Mouse (Mus musculus) cortical plate, adult 2 months (tissue): ENCODE results near the gene Nlgn1.

Source experiments
- CTCF ChIP-seq: fragments of 200-500 bp; IDR thresholded peaks from 2 replicates; pipeline ENCODE4 v1.5.1; 2011; ENCODE audit warnings: mild to moderate bottlenecking, control low read depth, low read length; ENCODE audit not compliant: insufficient read depth; ENCODE audit errors: extremely low read depth
- POLR2A ChIP-seq: fragments of 200-500 bp; IDR thresholded peaks from 2 replicates; pipeline ENCODE4 v1.6.1; 2011; ENCODE audit warnings: mild to moderate bottlenecking, low read length, control low read depth; ENCODE audit not compliant: insufficient read depth; ENCODE audit errors: extremely low read depth

DNA sequence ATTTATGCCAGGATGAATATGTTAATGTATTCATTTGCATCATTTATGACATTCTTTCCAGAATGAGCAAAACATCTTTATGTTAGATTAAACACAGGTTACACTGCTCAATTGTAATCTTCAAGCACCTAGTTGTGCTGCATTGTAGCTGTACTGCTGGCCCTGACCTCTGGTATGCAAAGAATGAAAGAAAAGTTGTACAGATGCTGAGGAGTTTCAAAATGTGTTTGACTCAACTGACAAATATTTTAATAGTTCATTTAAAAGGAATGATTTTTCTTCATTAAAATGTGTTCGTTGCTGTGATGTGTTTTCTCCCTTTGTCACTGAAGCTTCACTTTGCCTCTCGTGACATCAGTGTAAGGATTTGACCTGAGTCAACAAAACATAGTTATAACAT is 46.0 kb upstream of the Nlgn1 start:
- TF ChIP-seq POLR2A (no peak), CTCF (no peak)
